Mouse (Mus musculus) spleen, adult 2 months (tissue): Measurements from ENCODE around the gene Gp1bb.

Experiments used
- CTCF ChIP-seq: fragments of 200-500 bp; IDR thresholded peaks from 2 replicates; pipeline ENCODE4 v1.5.1; 2011; ENCODE audit warnings: mild to moderate bottlenecking, inconsistent platforms; ENCODE audit not compliant: insufficient read depth, insufficient read length, insufficient replicate concordance; ENCODE audit errors: extremely low read depth
- POLR2A ChIP-seq: fragments of 200-500 bp; IDR thresholded peaks from 2 replicates; pipeline ENCODE4 v1.6.1; 2011; ENCODE audit warnings: low read depth, low read length, inconsistent platforms

GRCm38 (mm10) chr16:18601447-18601846, 20.8 kb downstream of the Gp1bb start:
- TF ChIP-seq POLR2A, result no peak
- no peak for TF ChIP-seq CTCF
